Mouse (Mus musculus) bone marrow, adult 2 months (tissue): ENCODE data around the gene Nup188. TPM values are rescaled to one million over a fixed set of nuclear protein-coding genes. Genes with fewer than 3 reads are reported as not detected.

Source experiments
- H3K27ac ChIP-seq: fragments of 200-500 bp; 2 replicates; pipeline ENCODE4 v1.5.1; 2012; ENCODE audit warnings: low read depth, mild to moderate bottlenecking, control low read depth, inconsistent platforms, low read length; ENCODE audit not compliant: control insufficient read depth, poor library complexity, insufficient read depth
- H3K4me1 ChIP-seq: fragments of 200-500 bp; 2 replicates; pipeline ENCODE4 v1.6.1; 2011; ENCODE audit warnings: low read length; ENCODE audit not compliant: control insufficient read depth, insufficient read depth
- H3K4me3 ChIP-seq: fragments of 200-500 bp; replicated peaks from 2 replicates; pipeline ENCODE3; 2011; ENCODE audit warnings: mild to moderate bottlenecking, low read depth, low read length, control low read depth; ENCODE audit not compliant: control insufficient read depth
- CTCF ChIP-seq: fragments of 200-500 bp; IDR thresholded peaks from 2 replicates; pipeline ENCODE4 v1.5.1; 2011; ENCODE audit warnings: low read length, control low read depth; ENCODE audit not compliant: control insufficient read depth, insufficient read depth
- POLR2A ChIP-seq: fragments of 200-500 bp; IDR thresholded peaks from 2 replicates; pipeline ENCODE4 v1.6.1; 2011; ENCODE audit warnings: low read depth, mild to moderate bottlenecking, control low read depth, low read length, borderline replicate concordance; ENCODE audit not compliant: control insufficient read depth
- WGBS: fragments of 180-500 bp; shearing (Covaris S2); methylation state at CpG from one replicate; pipeline ENCODE4 v1.1.7; 2018; 5-methylcytosine and 5-hydroxymethylcytosine counted together
- polyA plus RNA-seq: library from polyadenylated mRNA; stranded (reverse); fragments of >200 nt; gene quantifications from 2 replicates; pipeline ENCODE4 v1.2.4, GENCODE M21; 2011; ENCODE audit warnings: low replicate concordance; ENCODE audit not compliant: missing spikeins, insufficient read depth, insufficient read length

Nup188 gene
- polyA plus RNA-seq, 1 experiment: 27.3 TPM

DNA sequence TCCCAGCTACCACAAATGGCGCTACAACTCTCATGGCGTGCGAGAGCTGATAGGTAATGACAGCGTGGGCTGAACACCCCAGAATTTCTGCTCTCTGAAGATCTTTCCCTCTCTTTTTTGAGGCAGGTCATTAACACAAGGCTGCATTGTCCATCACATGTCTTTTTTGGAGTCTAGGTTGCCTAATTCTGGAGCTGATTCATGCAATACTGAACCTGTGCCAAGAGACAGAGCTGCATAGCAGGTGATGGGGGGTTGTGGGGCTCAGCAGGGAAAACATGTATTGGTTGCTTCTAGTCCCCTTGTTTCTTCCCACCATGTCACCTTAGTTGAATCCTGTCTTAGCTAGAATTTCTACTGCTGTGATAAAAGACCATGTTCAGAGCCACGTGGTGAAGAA, 39.1 kb downstream of the Nup188 start:
- no peak overlapping the region for H3K27ac ChIP-seq
- WGBS: 90% methylated on average over 5 of the region's 5 CpGs
- TF ChIP-seq CTCF (no peak), POLR2A (no peak)
- no peak overlapping the region for H3K4me3 ChIP-seq
- no peaks in the 10 kb centered on the region for H3K4me1 ChIP-seq

DNA sequence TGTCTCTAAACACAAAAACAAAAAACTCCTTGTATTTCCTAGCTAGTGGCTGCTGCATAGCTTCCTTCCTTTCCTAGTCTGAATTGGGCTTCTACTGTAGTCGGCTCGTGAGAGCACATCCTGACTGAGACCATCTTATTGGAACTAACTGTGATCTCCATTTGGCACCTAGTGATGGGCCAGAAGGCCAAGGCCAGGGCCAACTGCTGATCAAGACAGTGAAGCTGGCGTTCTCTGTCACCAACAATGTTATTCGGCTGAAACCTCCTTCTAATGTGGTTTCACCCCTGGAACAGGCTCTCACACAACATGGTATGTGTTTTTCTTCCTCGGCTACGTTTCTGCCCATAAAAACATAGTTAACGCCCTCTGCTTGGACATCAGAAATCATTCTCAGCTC, 41.1 kb downstream of the Nup188 start:
- H3K4me3 ChIP-seq: no peak overlapping the region
- TF ChIP-seq CTCF: no peak
- no peak for TF ChIP-seq POLR2A
- no peaks in the 10 kb centered on the region for H3K4me1 ChIP-seq
- no peak overlapping the region for H3K27ac ChIP-seq
- 91% methylated on average over 7 of the region's 7 CpGs for whole genome bisulfite sequencing

DNA sequence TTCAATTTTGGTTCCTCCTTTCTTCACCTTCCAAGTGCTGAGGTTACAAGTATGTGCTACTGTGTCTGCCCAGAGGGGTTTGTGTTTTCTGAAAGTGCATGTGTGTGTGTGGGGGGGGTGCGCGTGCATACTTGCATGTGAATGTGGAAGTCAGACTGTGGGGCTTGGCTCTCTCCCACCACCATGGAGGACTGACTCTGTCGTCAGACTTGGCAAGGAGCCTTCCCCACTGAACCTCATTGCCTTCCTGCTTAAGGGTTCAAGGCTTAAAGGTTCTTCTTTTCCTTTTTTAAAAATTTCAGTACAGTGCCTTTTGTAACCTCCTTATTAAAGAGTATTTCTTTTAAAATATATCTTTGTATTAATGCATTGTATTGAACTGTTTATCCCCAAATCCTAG, 42.6 kb downstream of the Nup188 start:
- H3K4me1 ChIP-seq: no peaks in the 10 kb centered on the region
- H3K27ac ChIP-seq: no peak overlapping the region
- TF ChIP-seq CTCF: no peak
- TF ChIP-seq POLR2A: no peak
- no peak overlapping the region for H3K4me3 ChIP-seq
- 58% methylated on average over 3 of the region's 3 CpGs for WGBS

DNA sequence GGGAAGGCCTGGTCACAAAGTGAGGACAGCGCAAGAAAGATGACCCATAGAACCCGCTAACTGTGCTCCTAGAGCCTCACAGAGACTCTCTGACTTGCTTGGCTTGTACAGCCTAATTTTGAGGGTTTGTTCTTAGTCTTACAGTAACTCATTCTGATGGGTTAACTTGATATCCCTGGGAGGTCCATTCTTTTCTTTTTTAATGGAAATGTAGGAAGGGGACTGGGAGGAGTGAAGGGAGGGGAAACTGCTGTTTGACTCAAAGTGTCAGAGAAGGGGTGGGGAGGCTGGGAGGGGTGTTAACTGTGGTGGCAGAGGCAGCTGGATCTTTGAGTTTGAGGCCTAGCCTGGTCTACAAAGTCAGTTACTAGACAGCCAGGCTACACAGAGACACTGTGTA, 49.1 kb downstream of the Nup188 start:
- no peaks in the 10 kb centered on the region for H3K4me1 ChIP-seq
- no peak for TF ChIP-seq CTCF
- TF ChIP-seq POLR2A: no peak
- WGBS: 94% methylated on average over 2 of the region's 2 CpGs
- H3K4me3 ChIP-seq: no peak overlapping the region
- no peak overlapping the region for H3K27ac ChIP-seq

DNA sequence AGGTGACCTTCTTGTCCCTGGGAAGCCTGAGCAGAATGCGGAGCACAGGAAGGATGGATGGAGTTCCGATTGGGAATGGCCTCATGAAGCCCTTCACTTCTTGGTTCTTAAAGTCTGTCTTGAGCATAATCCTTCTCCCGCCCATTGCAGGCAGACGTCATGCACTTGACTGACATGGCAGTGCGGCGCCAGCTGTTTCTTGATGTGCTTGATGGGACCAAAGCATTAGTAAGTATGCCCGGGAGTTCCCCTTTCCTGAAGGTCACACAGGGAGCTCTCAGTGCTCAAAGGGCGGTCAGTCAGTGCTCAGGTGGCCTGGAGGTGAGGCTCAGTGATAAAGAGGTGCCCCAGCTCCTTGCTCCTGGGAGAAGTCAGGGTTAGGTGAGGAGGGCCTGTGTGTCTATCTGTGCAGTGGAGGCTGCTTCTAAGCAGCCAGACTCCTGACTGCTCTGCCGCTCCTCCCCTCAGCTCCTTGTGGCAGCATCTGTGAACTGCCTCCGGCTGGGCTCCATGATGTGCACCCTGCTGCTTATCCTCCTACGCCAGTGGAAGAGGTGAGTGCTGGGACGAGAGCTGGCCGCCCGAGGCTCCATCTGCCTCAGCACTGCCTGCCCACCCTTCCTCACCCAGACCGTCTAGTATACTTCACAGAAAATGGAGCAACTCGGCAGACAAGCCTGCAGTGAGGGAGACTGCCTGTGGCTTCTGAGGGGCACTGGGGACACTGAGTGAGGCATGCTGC, 50.1 kb downstream of the Nup188 start:
- H3K4me3 ChIP-seq: no peak overlapping the region
- 92% methylated on average over 16 of the region's 16 CpGs for WGBS
- no peak overlapping the region for H3K27ac ChIP-seq
- TF ChIP-seq CTCF: no peak
- TF ChIP-seq POLR2A: no peak
- H3K4me1 ChIP-seq: no peaks in the 10 kb centered on the region

DNA sequence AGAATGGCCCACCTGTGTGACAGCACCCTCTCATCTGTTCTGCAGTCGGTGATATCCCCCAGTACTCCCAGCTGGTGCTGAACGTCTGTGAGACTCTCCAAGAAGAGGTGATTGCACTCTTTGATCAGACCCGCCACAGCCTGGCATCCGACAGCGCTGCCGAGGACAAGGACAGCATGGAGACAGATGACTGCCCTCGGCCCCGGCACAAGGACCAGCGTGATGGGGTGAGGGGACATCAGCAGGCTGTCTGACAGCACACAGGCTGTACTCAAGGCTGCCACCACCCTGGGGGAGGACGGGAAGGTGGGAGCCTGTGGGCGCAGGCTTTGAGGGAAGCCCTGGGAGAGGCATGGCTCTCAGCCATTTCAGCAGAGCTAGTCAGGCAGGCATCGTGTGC, 51.0 kb downstream of the Nup188 start:
- WGBS: 89% methylated on average over 12 of the region's 12 CpGs
- no peak overlapping the region for H3K27ac ChIP-seq
- no peak overlapping the region for H3K4me3 ChIP-seq
- H3K4me1 ChIP-seq: no peaks in the 10 kb centered on the region
- TF ChIP-seq CTCF (no peak), POLR2A (no peak)

DNA sequence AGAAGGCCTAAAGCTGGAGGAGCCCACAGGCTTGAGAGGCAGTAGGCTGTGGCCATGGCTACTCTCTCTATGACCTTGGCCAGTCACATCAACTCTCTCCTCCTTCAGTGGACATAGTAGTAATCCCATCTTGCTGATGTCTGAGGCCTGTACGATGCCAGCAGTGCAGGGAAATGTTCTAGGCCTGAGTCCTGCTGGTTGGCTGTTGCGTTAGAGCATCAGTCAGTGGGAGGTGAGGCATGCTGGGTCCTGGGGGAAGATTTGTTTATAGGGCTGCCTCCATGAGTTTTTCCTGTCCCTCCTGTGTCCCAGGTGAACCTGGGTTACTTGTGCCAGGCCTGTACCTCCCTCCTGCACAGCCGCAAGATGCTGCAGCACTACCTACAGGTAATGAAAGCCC, 55.9 kb downstream of the Nup188 start:
- Histone ChIP-seq H3K4me3 (no peak overlapping the region), H3K27ac (no peak overlapping the region), H3K4me1 (no peaks in the 10 kb centered on the region)
- TF ChIP-seq POLR2A (no peak), CTCF (no peak)
- 92% methylated on average over 3 of the region's 3 CpGs for WGBS

DNA sequence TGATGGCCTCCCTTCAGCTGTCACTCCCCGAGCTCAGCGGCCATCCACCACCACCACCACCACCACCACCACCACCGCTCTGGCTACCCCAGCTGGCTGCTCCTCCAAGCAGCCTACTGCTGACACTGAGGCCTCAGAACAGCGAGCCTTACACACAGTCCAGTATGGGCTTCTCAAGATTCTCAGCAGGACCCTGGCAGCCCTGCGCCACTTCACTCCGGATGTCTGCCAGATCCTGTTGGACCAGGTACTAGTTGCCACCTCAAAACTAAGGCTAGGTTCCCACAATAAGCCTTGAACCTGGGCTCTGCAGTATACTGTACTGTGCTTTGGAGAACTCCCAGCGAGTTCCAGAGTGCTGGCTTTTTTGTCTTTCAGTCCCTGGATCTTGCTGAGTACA, 56.3 kb downstream of the Nup188 start:
- Histone ChIP-seq H3K4me3 (no peak overlapping the region), H3K27ac (no peak overlapping the region), H3K4me1 (no peaks in the 10 kb centered on the region)
- no peak for TF ChIP-seq POLR2A
- no peak for TF ChIP-seq CTCF
- 86% methylated on average over 7 of the region's 7 CpGs for WGBS
